Mouse (Mus musculus) intestine, embryonic 15.5 days (tissue): ENCODE measurements at regions not wholly inside any gene's neighbourhood (a gene's known extent, or its start where the extent isn't known, plus 50 kb on each side); places are given as distances from the start of the nearest gene placed in this dataset.

Source experiments
- ATAC-seq: fragments of 200-750 bp; cut with Nextera tagmentation; 2 replicates; pipeline ENCODE4 v1.8.0; 2017; ENCODE audit warnings: moderate TSS enrichment, moderate library complexity
- H3K27ac ChIP-seq: fragments of 300-500 bp; sonication (generic); 2 replicates; pipeline ENCODE4 v1.5.1; 2015; ENCODE audit warnings: mild to moderate bottlenecking, inconsistent platforms
- H3K27me3 ChIP-seq: fragments of 300-500 bp; sonication (generic); replicated peaks from 2 replicates; pipeline ENCODE4 v1.6.1; 2015; ENCODE audit warnings: inconsistent platforms
- H3K36me3 ChIP-seq: fragments of 300-500 bp; sonication (generic); 2 replicates; pipeline ENCODE4 v1.6.1; 2015; ENCODE audit warnings: inconsistent platforms
- H3K4me1 ChIP-seq: fragments of 300-500 bp; sonication (generic); replicated peaks from 2 replicates; pipeline ENCODE4 v1.6.1; 2015; ENCODE audit warnings: inconsistent platforms
- H3K4me2 ChIP-seq: fragments of 300-500 bp; sonication (generic); replicated peaks from 2 replicates; pipeline ENCODE4 v1.6.1; 2015; ENCODE audit warnings: mild to moderate bottlenecking, inconsistent platforms
- H3K4me3 ChIP-seq: fragments of 300-500 bp; sonication (generic); replicated peaks from 2 replicates; pipeline ENCODE4 v1.5.1; 2015; ENCODE audit warnings: inconsistent platforms
- H3K9ac ChIP-seq: fragments of 300-500 bp; sonication (generic); 2 replicates; pipeline ENCODE4 v1.6.1; 2015; ENCODE audit warnings: inconsistent platforms
- H3K9me3 ChIP-seq: fragments of 300-500 bp; sonication (generic); 2 replicates; pipeline ENCODE4 v1.6.1; 2016; ENCODE audit warnings: inconsistent platforms
- WGBS: fragments of 180-500 bp; shearing (Covaris S2); methylation state at CpG from one replicate; pipeline ENCODE4 v1.1.7; 2015; 5-methylcytosine and 5-hydroxymethylcytosine counted together

- Histone ChIP-seq H3K27me3 (no peaks in the 10 kb centered on the region), H3K27ac (0 out of 2 replicates have a peak overlapping the region, but pooled peaks have one; percentile 32), H3K36me3 (no peaks in the 10 kb centered on the region), H3K4me1 (peaks cover 3% of the 10 kb centered on the region; the same call in 1 of the 2 replicates), H3K9me3 (no peaks in the 10 kb centered on the region), H3K9ac (no peak overlapping the region), H3K4me2 (no peak overlapping the region), H3K4me3 (no peak overlapping the region)
- WGBS: 22% methylated on average over 6 of the region's 6 CpGs
- ATAC-seq: no peak
Measured at GRCm38 (mm10) chr13:58730500-58731105, 75.8 kb upstream of the Ntrk2 start.

- no peak for ATAC-seq
- peaks cover 3% of the 10 kb centered on the region; the same call in 1 of the 2 replicates for H3K4me1 ChIP-seq
- no peaks in the 10 kb centered on the region for H3K27me3 ChIP-seq
- 48% methylated on average over 3 of the region's 3 CpGs for WGBS
- no peak overlapping the region for H3K4me3 ChIP-seq
- no peak overlapping the region for H3K4me2 ChIP-seq
- H3K9ac ChIP-seq: no peak overlapping the region
- no peak overlapping the region for H3K27ac ChIP-seq
- H3K36me3 ChIP-seq: no peaks in the 10 kb centered on the region
- H3K9me3 ChIP-seq: no peaks in the 10 kb centered on the region
Measured at GRCm38 (mm10) chr13:58732776-58733175, 73.6 kb upstream of the Ntrk2 start.

- no peak overlapping the region for H3K4me3 ChIP-seq
- no peak for ATAC-seq
- H3K9me3 ChIP-seq: no peaks in the 10 kb centered on the region
- no peak overlapping the region for H3K27ac ChIP-seq
- no peak overlapping the region for H3K4me2 ChIP-seq
- H3K4me1 ChIP-seq: peaks cover 3% of the 10 kb centered on the region; the same call in 1 of the 2 replicates
- 76% methylated on average over 6 of the region's 6 CpGs for WGBS
- no peaks in the 10 kb centered on the region for H3K27me3 ChIP-seq
- no peaks in the 10 kb centered on the region for H3K36me3 ChIP-seq
- H3K9ac ChIP-seq: no peak overlapping the region
Measured at GRCm38 (mm10) chr13:58733615-58734014, 72.8 kb upstream of the Ntrk2 start.

- 29% methylated on average over 6 of the region's 6 CpGs for WGBS
- H3K4me1 ChIP-seq: 0 out of 2 replicates have a peak, but pooled peaks cover 3% of the 10 kb centered on the region
- no peaks in the 10 kb centered on the region for H3K9me3 ChIP-seq
- H3K27me3 ChIP-seq: no peaks in the 10 kb centered on the region
- no peak for ATAC-seq
- H3K27ac ChIP-seq: no peak overlapping the region
- no peak overlapping the region for H3K4me3 ChIP-seq
- no peaks in the 10 kb centered on the region for H3K36me3 ChIP-seq
- no peak overlapping the region for H3K4me2 ChIP-seq
- no peak overlapping the region for H3K9ac ChIP-seq
Measured at GRCm38 (mm10) chr13:58735577-58735976, 70.8 kb upstream of the Ntrk2 start.

GRCm38 (mm10) chr13:58740731-58741130, 65.6 kb upstream of the Ntrk2 start:
- ATAC-seq: no peak
- H3K4me3 ChIP-seq: no peak overlapping the region
- H3K27me3 ChIP-seq: no peaks in the 10 kb centered on the region
- no peaks in the 10 kb centered on the region for H3K4me1 ChIP-seq
- 62% methylated on average over 7 of the region's 7 CpGs for WGBS
- no peak overlapping the region for H3K4me2 ChIP-seq
- no peak overlapping the region for H3K9ac ChIP-seq
- no peaks in the 10 kb centered on the region; the same call in 1 of the 2 replicates for H3K9me3 ChIP-seq
- no peak overlapping the region for H3K27ac ChIP-seq
- no peaks in the 10 kb centered on the region for H3K36me3 ChIP-seq

- H3K9me3 ChIP-seq: no peaks in the 10 kb centered on the region; the same call in 1 of the 2 replicates
- H3K27me3 ChIP-seq: no peaks in the 10 kb centered on the region
- no peak overlapping the region for H3K4me2 ChIP-seq
- no peak for ATAC-seq
- 78% methylated on average over 3 of the region's 3 CpGs for WGBS
- no peak overlapping the region for H3K27ac ChIP-seq
- no peaks in the 10 kb centered on the region for H3K4me1 ChIP-seq
- no peak overlapping the region for H3K9ac ChIP-seq
- no peaks in the 10 kb centered on the region for H3K36me3 ChIP-seq
- H3K4me3 ChIP-seq: no peak overlapping the region
Measured at GRCm38 (mm10) chr13:58746056-58746455, 60.3 kb upstream of the Ntrk2 start.

- no peak overlapping the region for H3K9ac ChIP-seq
- no peak for ATAC-seq
- no peak overlapping the region for H3K27ac ChIP-seq
- WGBS: 79% methylated on average over 6 of the region's 6 CpGs
- no peak overlapping the region for H3K4me3 ChIP-seq
- no peaks in the 10 kb centered on the region for H3K27me3 ChIP-seq
- no peak overlapping the region for H3K4me2 ChIP-seq
- H3K4me1 ChIP-seq: no peaks in the 10 kb centered on the region
- no peaks in the 10 kb centered on the region for H3K36me3 ChIP-seq
- H3K9me3 ChIP-seq: no peaks in the 10 kb centered on the region; the same call in 1 of the 2 replicates
Measured at GRCm38 (mm10) chr13:58747685-58748084, 58.7 kb upstream of the Ntrk2 start.

GRCm38 (mm10) chr13:58756125-58756524, 50.2 kb upstream of the Ntrk2 start:
- Histone ChIP-seq H3K9me3 (no peaks in the 10 kb centered on the region), H3K9ac (no peak overlapping the region), H3K27me3 (no peaks in the 10 kb centered on the region), H3K4me1 (no peaks in the 10 kb centered on the region), H3K4me3 (no peak overlapping the region), H3K4me2 (no peak overlapping the region), H3K27ac (no peak overlapping the region), H3K36me3 (no peaks in the 10 kb centered on the region)
- no peak for ATAC-seq
- WGBS: 61% methylated on average over 6 of the region's 6 CpGs
